Mouse (Mus musculus): ENCODE measurements at regions not wholly inside any gene's neighbourhood (a gene's known extent, or its start where the extent isn't known, plus 50 kb on each side); places are given as distances from the start of the nearest gene placed in this dataset.
A peak's percentile ranks its signal among the peaks of the same experiment; 100 is the strongest.
"Not testable (repeated sequence)": the region's sequence is repeated elsewhere in the genome, so short reads cannot be mapped to it uniquely, and the experiment has no call there.

- Histone ChIP-seq H3K9ac (no peak overlapping the region), H3K9me3 (no peaks in the 10 kb centered on the region), H3K4me3 (replicated peaks) (no peak overlapping the region), H3K27me3 (replicated peaks) (no peaks in the 10 kb centered on the region), H3K4me1 (replicated peaks) (no peaks in the 10 kb centered on the region), H3K27ac (no peak overlapping the region), H3K36me3 (no peaks in the 10 kb centered on the region), H3K4me2 (replicated peaks) (no peak overlapping the region)
- 51% methylated on average over 4 of the region's 4 CpGs for WGBS
- no peak for ATAC-seq
Observed at GRCm38 (mm10) chr8:5523281-5523680, 418.1 kb upstream of the Slc10a2 start.

GRCm38 (mm10) chr8:5495861-5496260 lies 390.7 kb upstream of the Slc10a2 start:
- no peak for ATAC-seq
- Histone ChIP-seq H3K36me3 (no peaks in the 10 kb centered on the region), H3K27ac (no peak overlapping the region), H3K4me3 (replicated peaks) (no peak overlapping the region), H3K9ac (no peak overlapping the region), H3K4me2 (replicated peaks) (no peak overlapping the region), H3K4me1 (replicated peaks) (no peaks in the 10 kb centered on the region), H3K9me3 (no peaks in the 10 kb centered on the region), H3K27me3 (replicated peaks) (no peaks in the 10 kb centered on the region)
- 61% methylated on average over 2 of the region's 2 CpGs for whole genome bisulfite sequencing

GRCm38 (mm10) chr8:5490491-5490890 lies 385.3 kb upstream of the Slc10a2 start:
- no peaks in the 10 kb centered on the region for H3K36me3 ChIP-seq
- no peak for ATAC-seq
- H3K4me1 ChIP-seq (replicated peaks) = no peaks in the 10 kb centered on the region
- H3K27me3 ChIP-seq (replicated peaks) = no peaks in the 10 kb centered on the region
- H3K4me3 ChIP-seq (replicated peaks) = no peak overlapping the region
- no peak overlapping the region for H3K4me2 ChIP-seq (replicated peaks)
- WGBS = 55% methylated on average over 3 of the region's 3 CpGs
- H3K9ac ChIP-seq = no peak overlapping the region
- no peaks in the 10 kb centered on the region for H3K9me3 ChIP-seq
- H3K27ac ChIP-seq = no peak overlapping the region

GRCm38 (mm10) chr8:5482938-5483337 lies 377.8 kb upstream of the Slc10a2 start:
- ATAC-seq = no peak
- 58% methylated on average over 1 of the region's 1 CpGs for WGBS

GRCm38 (mm10) chr8:5472999-5473398 lies 367.8 kb upstream of the Slc10a2 start:
- Histone ChIP-seq H3K27ac (no peak overlapping the region), H3K9me3 (no peaks in the 10 kb centered on the region), H3K36me3 (no peaks in the 10 kb centered on the region), H3K9ac (no peak overlapping the region), H3K4me1 (replicated peaks) (no peaks in the 10 kb centered on the region), H3K4me2 (replicated peaks) (no peak overlapping the region), H3K4me3 (replicated peaks) (no peak overlapping the region), H3K27me3 (replicated peaks) (no peaks in the 10 kb centered on the region)
- no peak for ATAC-seq

More at GRCm38 (mm10) chr8:5482938-5483337, 377.8 kb upstream of the Slc10a2 start:
- Histone ChIP-seq H3K27me3 (replicated peaks) (no peaks in the 10 kb centered on the region), H3K36me3 (no peaks in the 10 kb centered on the region), H3K4me2 (replicated peaks) (no peak overlapping the region), H3K4me3 (replicated peaks) (no peak overlapping the region), H3K27ac (no peak overlapping the region), H3K9me3 (no peaks in the 10 kb centered on the region), H3K9ac (no peak overlapping the region), H3K4me1 (replicated peaks) (no peaks in the 10 kb centered on the region)

GRCm38 (mm10) chr8:5472582-5472981 lies 367.4 kb upstream of the Slc10a2 start:
- 59% methylated on average over 1 of the region's 1 CpGs for WGBS
- Histone ChIP-seq H3K9me3 (no peaks in the 10 kb centered on the region), H3K27ac (no peak overlapping the region), H3K4me3 (replicated peaks) (no peak overlapping the region), H3K4me1 (replicated peaks) (no peaks in the 10 kb centered on the region), H3K9ac (no peak overlapping the region), H3K36me3 (no peaks in the 10 kb centered on the region), H3K27me3 (replicated peaks) (no peaks in the 10 kb centered on the region), H3K4me2 (replicated peaks) (no peak overlapping the region)
- ATAC-seq = no peak

- 78% methylated on average over 1 of the region's 1 CpGs for WGBS
- Histone ChIP-seq H3K4me2 (replicated peaks) (no peak overlapping the region), H3K27ac (no peak overlapping the region), H3K9ac (no peak overlapping the region), H3K4me1 (replicated peaks) (no peaks in the 10 kb centered on the region), H3K4me3 (replicated peaks) (no peak overlapping the region), H3K36me3 (no peaks in the 10 kb centered on the region), H3K9me3 (no peaks in the 10 kb centered on the region), H3K27me3 (replicated peaks) (no peaks in the 10 kb centered on the region)
- peak; percentile 69; the same call in 1 of the 2 replicates for ATAC-seq
Observed at GRCm38 (mm10) chr8:5457619-5458018, 352.5 kb upstream of the Slc10a2 start.

GRCm38 (mm10) chr8:5453469-5453868 lies 348.3 kb upstream of the Slc10a2 start:
- no peak overlapping the region for H3K4me2 ChIP-seq (replicated peaks)
- no peaks in the 10 kb centered on the region for H3K36me3 ChIP-seq
- no peak overlapping the region for H3K27ac ChIP-seq
- no peak overlapping the region for H3K9ac ChIP-seq
- ATAC-seq = no peak
- no peaks in the 10 kb centered on the region for H3K9me3 ChIP-seq
- no peaks in the 10 kb centered on the region for H3K4me1 ChIP-seq (replicated peaks)
- H3K27me3 ChIP-seq (replicated peaks) = no peaks in the 10 kb centered on the region
- 77% methylated on average over 4 of the region's 4 CpGs for WGBS
- no peak overlapping the region for H3K4me3 ChIP-seq (replicated peaks)

GRCm38 (mm10) chr8:5442243-5442642 lies 337.1 kb upstream of the Slc10a2 start:
- H3K36me3 ChIP-seq; ATAC-seq; H3K9me3 ChIP-seq; H3K4me1 ChIP-seq (replicated peaks); H3K27ac ChIP-seq; H3K4me3 ChIP-seq (replicated peaks); H3K9ac ChIP-seq; H3K27me3 ChIP-seq (replicated peaks); H3K4me2 ChIP-seq (replicated peaks): not testable (repeated sequence)
- WGBS = 90% methylated on average over 5 of the region's 5 CpGs

GRCm38 (mm10) chr8:5440404-5440803 lies 335.3 kb upstream of the Slc10a2 start:
- H3K4me1 ChIP-seq (replicated peaks); H3K9me3 ChIP-seq; H3K27me3 ChIP-seq (replicated peaks); H3K36me3 ChIP-seq; H3K9ac ChIP-seq; ATAC-seq; H3K4me2 ChIP-seq (replicated peaks); H3K27ac ChIP-seq; H3K4me3 ChIP-seq (replicated peaks): not testable (repeated sequence)
- 81% methylated on average over 3 of the region's 3 CpGs for WGBS

GRCm38 (mm10) chr8:5439054-5439453 lies 333.9 kb upstream of the Slc10a2 start:
- Histone ChIP-seq H3K9me3 (no peaks in the 10 kb centered on the region), H3K4me1 (replicated peaks) (no peaks in the 10 kb centered on the region), H3K27ac (no peak overlapping the region), H3K4me3 (replicated peaks) (no peak overlapping the region), H3K9ac (no peak overlapping the region), H3K27me3 (replicated peaks) (no peaks in the 10 kb centered on the region), H3K36me3 (no peaks in the 10 kb centered on the region), H3K4me2 (replicated peaks) (no peak overlapping the region)
- no peak for ATAC-seq
- WGBS = 44% methylated on average over 2 of the region's 2 CpGs

- Histone ChIP-seq H3K36me3 (no peaks in the 10 kb centered on the region), H3K27ac (no peak overlapping the region), H3K9ac (no peak overlapping the region), H3K4me2 (replicated peaks) (no peak overlapping the region), H3K4me1 (replicated peaks) (no peaks in the 10 kb centered on the region), H3K27me3 (replicated peaks) (no peaks in the 10 kb centered on the region), H3K9me3 (no peaks in the 10 kb centered on the region), H3K4me3 (replicated peaks) (no peak overlapping the region)
- ATAC-seq = peak; percentile 76
- 39% methylated on average over 3 of the region's 3 CpGs for WGBS
Observed at GRCm38 (mm10) chr8:5428303-5428971, 323.3 kb upstream of the Slc10a2 start.

- H3K4me3 ChIP-seq (replicated peaks); ATAC-seq; H3K4me1 ChIP-seq (replicated peaks); H3K9ac ChIP-seq; H3K27ac ChIP-seq; H3K4me2 ChIP-seq (replicated peaks); H3K36me3 ChIP-seq; H3K9me3 ChIP-seq; H3K27me3 ChIP-seq (replicated peaks): not testable (repeated sequence)
- WGBS = 50% methylated on average over 2 of the region's 2 CpGs
Observed at GRCm38 (mm10) chr8:5416841-5417240, 311.7 kb upstream of the Slc10a2 start.

All from intestine, embryonic 15.5 days (tissue).